Mouse (Mus musculus): ENCODE results near the gene Ralgds. TPM values are rescaled to one million over a fixed set of nuclear protein-coding genes. Genes with fewer than 3 reads are reported as not detected.

Gene Ralgds
- total RNA-seq, 4 experiments from 2014 or later: 8.5 to 13.9 (median 9.8) TPM

DNA sequence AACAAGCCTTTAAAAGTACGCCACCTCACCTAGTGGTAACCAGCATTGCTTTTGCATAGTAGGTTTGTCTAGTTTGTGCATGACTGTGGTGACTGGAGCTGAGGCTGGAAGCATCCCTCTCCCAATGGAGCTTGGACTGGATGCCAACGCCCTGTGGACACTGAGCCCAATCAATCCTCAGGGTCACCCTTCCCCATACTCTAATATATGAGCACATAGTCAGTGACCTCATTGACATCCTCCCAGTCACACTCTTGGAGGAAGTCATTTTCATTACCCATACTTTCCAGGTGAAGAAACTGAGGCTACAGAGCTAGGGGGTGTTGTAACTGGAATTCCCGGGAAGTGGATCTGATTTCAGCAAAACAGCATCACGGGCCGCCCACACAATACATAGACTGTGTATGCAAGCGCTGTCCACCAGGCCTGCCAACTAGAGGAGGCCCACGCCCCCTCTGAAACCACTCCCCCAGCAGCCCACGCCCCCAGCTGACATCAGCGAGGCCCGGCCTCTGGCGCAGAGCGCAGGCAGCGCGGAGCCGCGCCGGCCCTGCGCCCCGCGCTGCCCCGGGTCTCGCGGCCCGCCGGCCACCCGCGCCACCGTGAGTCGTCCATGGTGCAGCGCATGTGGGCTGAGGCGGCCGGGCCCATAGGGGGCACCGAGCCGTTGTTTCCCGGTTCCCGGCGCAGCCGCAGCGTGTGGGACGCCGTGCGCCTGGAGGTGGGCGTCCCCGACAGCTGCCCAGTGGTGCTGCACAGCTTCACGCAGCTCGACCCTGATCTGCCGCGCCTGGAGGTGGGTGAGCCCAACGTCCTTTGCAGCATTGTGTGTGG, 20.2 kb downstream of the Ralgds start:
- peak; percentile 89 for DNase-seq (ENCODE audit: low spot score)

- no peak for DNase-seq (ENCODE audit: low spot score)
These were observed 21.0 kb downstream of the Ralgds start for GRCm38 (mm10) chr2:28533901-28534435.

- DNase-seq (ENCODE audit: low spot score): peak; percentile 75
These were observed 21.7 kb downstream of the Ralgds start for GRCm38 (mm10) chr2:28534436-28535262.

- no peak for DNase-seq (ENCODE audit: low spot score)
These were observed 22.3 kb downstream of the Ralgds start for GRCm38 (mm10) chr2:28535263-28535540.

DNA sequence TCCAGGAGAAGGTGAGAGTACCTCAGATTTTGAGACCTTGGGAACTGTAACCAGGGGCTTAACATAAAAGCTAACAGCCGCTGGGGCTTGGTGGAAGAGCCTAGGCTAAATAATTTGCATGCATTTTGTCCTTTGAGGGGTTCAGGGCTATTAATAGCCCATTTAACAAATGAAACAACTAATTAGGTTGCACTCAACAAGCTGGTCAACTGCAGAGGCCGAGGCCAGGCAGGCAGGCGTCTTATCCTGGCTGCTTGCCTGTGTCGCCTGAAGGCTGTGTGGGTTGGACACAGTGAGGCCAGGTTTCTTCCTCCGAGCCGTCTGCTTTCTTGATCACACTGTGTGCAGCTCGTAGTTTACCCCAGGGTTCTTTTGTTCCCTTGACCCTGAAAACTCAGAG, 22.7 kb downstream of the Ralgds start:
- DNase-seq (ENCODE audit: low spot score): no peak

DNA sequence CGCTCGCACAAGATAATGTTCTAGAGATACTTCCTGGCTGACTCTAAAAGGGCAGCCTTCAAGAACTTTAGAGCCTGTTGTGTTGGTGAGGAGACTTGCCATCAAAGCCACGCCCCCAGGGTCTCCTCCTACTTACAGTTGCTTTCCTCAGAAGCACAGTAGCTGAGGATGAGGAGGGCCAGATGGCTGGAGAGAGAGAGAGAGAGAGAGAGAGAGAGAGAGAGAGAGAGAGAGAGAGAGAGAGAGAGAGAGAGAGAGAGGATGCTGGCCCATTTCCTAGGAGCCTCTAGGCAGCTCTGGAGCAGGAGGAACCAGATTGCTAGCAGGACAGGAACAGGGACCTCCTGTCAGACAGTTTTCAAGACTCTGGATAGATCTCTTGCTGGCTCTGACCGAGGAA, 23.2 kb downstream of the Ralgds start:
- DNase-seq (ENCODE audit: low spot score): no peak

DNA sequence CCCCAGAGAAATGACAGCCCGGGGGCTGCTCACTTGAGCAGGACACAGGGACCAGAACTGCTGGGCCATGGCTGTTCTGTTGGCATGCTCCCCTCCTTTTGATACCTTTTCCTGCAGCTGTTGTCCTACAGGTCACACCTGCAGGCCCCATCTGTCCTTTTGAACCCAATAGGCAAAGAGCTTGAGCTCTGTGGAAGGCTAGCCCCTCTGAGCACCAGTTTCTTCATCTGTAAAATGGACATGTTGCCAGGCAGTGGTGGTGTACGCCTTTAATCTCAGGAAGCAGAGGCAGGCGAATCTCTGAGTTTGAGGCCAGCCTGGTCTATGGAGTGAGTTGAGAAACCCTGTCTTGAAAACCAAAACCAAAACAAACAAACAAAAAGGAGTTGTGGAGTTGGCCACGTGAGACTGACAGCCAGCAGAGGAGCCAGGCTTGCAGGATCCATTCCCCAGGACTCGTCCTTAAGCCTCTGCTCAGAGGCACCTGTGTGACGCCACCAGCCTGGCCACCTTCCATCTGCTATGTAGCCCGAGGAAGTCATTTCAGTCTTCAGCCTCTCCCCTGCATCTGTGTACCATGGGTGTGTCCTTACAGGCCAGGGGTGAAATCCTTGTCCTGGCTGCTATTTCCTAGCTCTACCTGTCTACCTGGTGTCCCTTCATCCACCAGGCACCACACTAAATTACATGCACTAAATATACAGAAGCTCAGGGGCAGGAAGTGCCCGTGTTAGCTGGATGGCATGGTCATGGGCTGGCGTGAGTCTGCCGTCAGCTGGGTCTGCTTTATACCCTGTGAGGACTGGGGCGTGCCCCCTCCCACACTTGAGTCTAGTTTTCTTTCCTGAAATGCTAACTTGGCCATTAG, 24.1 kb downstream of the Ralgds start:
- DNase-seq (ENCODE audit: low spot score): no peak

- DNase-seq (ENCODE audit: low spot score): no peak
These were observed 24.7 kb downstream of the Ralgds start for GRCm38 (mm10) chr2:28537634-28537920.

GRCm38 (mm10) chr2:28537995-28538816, 25.3 kb downstream of the Ralgds start:
- no peak for DNase-seq (ENCODE audit: low spot score)

DNA sequence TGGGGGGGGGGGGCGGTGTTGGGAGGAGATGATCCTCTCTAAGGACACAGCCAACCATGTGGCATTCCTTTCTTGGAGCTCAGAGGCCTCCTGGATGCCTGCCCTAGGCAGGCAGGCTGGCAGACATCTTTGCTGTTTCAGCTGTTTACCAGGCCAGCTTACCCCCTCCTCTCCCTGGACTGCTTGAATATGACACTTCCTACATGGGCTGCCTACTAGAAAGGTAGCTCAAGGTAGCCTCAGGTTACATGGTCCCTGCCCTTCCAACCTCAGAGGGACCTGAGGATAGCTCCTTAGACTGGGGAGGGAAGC, 25.8 kb downstream of the Ralgds start:
- no peak for DNase-seq (ENCODE audit: low spot score)

DNA sequence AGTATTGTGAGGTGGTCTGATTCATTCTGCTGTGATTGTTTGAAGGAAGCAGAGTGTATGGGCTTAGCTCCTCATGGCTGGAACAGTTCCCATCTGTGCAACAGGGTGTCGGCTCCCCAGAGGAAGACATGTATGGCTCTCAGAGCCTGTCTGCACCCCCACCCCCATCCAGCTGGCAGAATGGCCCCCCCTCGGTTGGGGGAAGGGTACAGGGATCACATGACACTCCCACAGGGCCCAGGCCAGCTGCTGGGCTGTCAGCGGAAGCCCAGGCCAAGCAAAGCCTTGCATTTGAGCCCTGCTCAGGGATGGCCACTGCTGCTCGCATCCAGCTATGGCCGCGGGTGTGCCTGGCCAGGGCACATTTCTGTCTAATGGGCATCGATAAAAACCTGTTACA, 26.3 kb downstream of the Ralgds start:
- DNase-seq (ENCODE audit: low spot score): peak; percentile 61

- peak; percentile 50 for DNase-seq (ENCODE audit: low spot score)
These were observed 27.0 kb downstream of the Ralgds start for GRCm38 (mm10) chr2:28539949-28540348.

- DNase-seq (ENCODE audit: low spot score): no peak
These were observed 27.8 kb downstream of the Ralgds start for GRCm38 (mm10) chr2:28540587-28541227.

- DNase-seq (ENCODE audit: low spot score): no peak
These were observed 31.0 kb downstream of the Ralgds start for GRCm38 (mm10) chr2:28543894-28544293.

DNA sequence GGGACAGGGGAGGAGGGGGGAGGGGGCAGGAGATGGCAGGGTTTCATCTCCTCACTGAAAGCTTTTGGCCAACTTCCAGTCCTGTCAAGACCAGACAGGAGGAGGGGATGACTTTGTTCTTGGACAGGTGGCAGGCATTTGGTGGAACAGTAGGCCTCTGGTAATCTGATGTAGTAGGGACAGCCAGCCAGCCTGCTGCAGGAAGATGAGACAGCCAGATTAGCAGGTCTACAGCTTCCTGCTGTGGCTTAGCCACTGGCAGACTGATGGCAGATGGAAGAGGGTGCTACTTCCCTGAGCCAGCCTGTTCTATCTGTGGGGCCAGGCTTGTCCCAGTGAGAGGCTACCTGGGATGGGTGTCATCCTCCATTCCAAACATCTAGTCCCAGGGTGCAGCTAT, 33.1 kb downstream of the Ralgds start:
- DNase-seq (ENCODE audit: low spot score): no peak

GRCm38 (mm10) chr2:28546560-28546959, 33.6 kb downstream of the Ralgds start:
- DNase-seq (ENCODE audit: low spot score): no peak

DNA sequence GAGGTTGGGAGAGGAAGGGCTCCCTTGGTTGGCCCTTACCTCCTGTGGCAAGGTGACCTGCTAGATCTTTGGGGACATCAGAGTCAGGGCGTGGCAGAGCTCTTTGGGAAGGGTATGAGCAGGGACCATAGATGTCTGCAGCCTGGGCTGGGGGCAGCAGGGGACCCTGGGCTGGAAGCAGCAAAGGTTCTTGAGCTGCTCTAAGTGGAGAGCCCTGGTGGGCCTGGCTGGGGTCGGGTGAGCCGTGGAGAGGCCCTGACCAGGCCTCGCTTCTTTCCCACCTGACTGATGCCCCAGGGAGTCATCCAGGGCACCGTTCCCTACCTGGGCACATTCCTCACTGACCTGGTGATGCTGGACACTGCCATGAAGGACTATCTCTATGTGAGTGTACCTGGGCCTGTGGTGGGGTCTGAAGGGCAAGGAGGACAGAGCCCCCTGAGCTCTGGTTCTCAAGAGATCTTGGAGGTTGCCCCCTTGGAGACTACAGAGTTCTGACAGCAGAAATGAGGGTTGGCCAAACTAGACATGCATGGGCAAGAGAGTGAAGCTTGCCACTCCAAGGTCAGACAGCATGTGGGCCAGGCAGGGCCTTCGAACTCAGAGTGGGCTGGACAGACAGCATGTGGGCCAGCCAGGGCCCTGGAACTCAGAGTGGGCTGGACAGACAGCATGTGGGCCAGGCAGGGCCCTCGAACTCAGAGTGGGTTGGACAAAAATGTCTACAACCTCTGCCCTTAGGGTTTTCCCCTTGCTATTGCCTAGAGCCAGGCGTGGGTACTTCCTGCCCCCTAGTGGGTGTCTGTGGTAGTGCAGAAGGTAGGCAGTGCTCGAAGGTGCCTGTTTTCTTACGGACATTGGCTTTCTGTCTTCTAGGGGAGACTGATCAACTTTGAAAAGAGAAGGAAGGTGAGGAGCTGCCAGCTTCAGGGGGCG, 34.6 kb downstream of the Ralgds start:
- DNase-seq (ENCODE audit: low spot score): peak; percentile 89

- no peak for DNase-seq (ENCODE audit: low spot score)
These were observed 36.2 kb downstream of the Ralgds start for GRCm38 (mm10) chr2:28549157-28549556.

DNA sequence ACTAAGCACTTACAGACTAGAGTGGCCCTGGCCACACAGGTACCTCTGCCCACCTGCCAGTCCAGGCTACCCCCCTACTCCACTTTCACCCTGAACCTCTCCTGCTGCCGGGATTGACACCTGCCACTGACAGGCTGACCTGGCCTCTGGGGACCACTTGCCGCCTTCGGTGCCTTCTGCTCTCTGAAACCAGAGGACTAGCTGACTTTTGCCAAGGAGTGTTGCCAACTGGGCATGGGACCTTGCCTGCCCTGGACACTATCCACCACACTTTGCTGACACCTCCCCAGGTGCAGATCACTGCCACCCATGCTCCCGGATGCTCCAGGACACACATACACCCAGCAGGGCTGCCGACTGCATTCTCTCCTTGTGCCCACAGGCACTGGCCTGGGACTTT, 39.4 kb downstream of the Ralgds start:
- no peak for DNase-seq (ENCODE audit: low spot score)

DNA sequence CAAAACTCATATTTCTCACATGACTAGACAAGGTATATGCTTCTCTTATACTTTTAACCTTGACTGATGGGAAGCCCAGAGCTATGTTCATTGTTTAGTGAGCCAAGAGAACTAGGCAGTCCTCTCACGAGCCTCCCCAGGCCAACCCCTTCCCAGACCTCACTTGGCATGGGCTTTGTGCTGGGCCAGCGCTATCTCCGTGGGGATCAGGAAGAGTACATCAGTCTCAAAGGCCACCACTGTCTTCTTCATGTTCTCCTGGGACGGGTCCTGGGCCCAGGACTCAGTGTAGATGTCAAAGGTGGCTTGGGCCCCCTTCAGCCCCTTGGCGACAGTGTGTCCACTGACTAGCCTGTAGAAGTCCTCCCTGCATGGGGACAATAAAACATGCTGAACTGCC, 44.5 kb downstream of the Ralgds start:
- DNase-seq (ENCODE audit: low spot score): no peak

All from heart, adult 8-10 months (tissue).